Mouse (Mus musculus): ENCODE measurements around the gene Bfsp2. TPM values are rescaled to one million over a fixed set of nuclear protein-coding genes. Genes with fewer than 3 reads are reported as not detected.
"Not testable (repeated sequence)": the region's sequence is repeated elsewhere in the genome, so short reads cannot be mapped to it uniquely, and the experiment has no call there.

Bfsp2 gene
- total RNA-seq, 2 experiments from 2014 or later: 0.35 to 0.48 TPM

DNA sequence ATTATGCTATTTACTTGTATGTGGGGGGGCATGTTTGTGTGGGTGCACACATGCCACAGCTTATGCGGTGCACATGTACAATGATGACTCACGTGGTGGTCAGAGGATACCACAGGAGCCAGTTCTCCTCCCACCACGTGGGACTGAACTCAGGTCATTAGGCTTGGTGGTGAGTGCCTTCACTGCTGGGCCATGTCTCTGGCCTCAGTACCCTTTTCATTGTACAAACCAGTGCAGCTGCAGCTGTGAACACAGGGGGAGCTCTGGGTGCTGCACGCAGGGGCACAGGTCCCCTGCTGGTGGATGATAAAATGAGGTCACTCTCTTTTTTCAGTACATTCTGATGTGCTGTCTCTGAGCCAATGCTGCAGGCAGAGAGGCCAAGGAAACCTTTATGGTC, 46.1 kb downstream of the Bfsp2 start:
- intact Hi-C loops (cut with DNase I): no loop called here
- DNase-seq: peak; percentile 30 to 39

DNA sequence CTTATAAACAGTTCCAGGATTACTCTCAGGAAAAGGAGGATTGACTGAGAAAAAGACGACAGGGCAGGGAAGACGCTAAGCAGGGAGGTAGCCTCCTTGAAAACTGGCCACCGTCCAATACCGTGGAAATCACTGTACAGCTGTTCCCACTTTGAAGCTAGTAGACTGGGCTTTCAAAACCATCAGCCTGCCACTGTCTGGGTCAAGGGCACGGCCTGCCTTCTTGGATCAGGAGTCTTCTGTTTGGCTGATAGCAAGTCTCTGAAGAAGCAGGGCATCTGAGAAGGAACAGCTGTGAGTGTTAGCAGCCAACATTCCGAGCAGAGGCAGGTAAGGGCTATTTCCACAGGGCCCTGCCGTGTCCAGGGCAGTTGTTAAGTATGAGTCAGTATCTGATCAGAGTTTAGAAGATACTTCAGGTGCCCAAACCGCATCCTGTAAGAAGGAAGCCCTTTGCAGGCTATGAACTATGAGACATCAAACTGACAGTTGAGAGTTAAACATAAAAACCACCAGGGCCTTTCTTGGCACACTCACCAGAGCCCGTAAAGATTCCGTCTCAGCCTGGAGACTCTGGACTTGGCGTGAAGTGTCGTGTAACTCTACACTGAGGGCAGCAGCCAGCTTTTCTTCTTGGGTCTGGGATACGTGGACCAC, 48.0 kb downstream of the Bfsp2 start:
- intact Hi-C loops (cut with DNase I): no loop called here
- peak; percentile 30 to 40 for DNase-seq

GRCm38 (mm10) chr9:103431718-103432117, 48.5 kb downstream of the Bfsp2 start:
- intact Hi-C loops (cut with DNase I): no loop called here
- DNase-seq: no peak

DNA sequence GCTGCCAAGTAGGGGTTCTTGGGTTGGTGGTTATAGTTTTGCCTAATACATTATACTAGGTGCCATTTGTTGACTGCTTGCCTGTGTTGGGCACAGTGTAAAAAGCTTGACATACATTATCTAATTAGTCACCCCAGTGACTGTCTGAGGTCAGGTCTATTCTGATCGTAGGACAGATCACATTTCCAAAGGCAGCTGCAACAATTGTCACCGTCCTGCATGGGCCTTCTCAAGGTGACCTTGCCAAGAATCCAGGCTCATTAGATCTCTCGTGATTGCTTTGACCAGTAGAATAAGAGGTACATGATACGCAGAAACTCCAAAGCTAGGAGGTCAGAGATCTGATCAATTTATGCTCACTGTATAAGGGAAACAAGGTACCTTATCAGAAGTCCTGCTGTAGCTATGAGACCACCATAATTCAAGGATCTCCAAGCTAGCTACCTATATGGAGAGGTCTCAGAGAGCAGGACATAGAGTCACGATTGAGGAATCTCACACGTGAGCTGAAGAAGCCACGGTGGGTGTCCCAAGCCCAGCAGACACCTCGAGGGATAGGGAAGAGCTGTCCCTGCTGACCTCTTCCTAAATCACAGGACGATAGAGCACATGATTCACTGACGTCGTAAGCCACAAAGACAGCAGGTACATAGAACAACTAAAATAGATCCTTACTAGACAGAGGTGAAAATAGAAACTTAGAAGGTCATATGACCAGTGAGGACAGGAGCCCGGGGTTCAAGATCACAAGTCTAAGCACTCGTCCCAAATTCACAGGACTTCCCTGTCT, 49.6 kb downstream of the Bfsp2 start:
- intact Hi-C loops (cut with DNase I): no loop called here

GRCm38 (mm10) chr9:103426425-103426824, 53.8 kb downstream of the Bfsp2 start:
- DNase-seq: no peak

More for the DNA sequence above, 49.6 kb downstream of the Bfsp2 start:
- DNase-seq: no peak

DNA sequence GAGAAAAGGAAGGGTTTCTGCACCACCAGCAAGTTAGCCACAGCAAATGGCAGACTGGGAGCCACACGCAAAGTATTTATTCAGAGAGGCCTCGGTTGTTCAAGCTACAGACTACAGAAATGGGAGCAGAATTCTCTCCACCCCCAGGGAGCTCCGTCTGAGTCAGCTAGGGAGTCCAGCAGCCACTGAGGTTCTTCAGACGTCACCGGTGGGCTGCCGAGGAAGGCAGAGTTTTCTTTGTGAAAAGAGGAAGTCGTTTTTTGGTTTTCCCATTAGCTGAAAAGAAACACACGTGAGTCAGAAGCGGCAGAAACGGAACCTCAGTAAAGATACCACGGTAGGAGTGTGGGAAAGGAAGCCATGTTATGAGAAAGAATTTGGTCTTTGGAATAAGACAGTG, 55.4 kb downstream of the Bfsp2 start:
- DNase-seq: no peak
- intact Hi-C loops (cut with DNase I): no loop called here

More at GRCm38 (mm10) chr9:103426425-103426824, 53.8 kb downstream of the Bfsp2 start:
- intact Hi-C loops (cut with DNase I): no loop called here

- intact Hi-C loops (cut with DNase I): no loop called here
These were observed 56.3 kb downstream of the Bfsp2 start for GRCm38 (mm10) chr9:103423951-103424350.

DNA sequence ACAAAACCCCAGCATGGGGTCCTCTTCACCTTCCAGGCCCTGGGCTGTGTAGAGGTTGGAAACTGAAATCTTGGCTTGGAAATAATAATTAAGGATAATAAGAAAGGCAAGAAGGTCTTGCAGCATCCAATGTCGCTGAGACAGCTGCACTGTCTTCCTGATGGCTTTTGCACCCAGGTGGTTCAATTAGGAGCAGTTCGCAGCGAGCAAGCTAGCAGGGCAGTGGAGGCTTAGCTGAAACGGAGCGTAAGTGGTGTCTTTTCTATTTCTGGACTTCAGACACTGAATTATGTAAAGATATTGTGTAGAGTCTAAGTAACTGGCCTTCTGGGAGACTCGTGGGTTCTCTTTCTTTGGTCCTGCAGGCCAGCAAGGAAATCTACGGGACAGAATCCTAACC, 56.8 kb downstream of the Bfsp2 start:
- intact Hi-C loops (cut with DNase I): no loop called here

More at GRCm38 (mm10) chr9:103423951-103424350, 56.3 kb downstream of the Bfsp2 start:
- no peak for DNase-seq

DNA sequence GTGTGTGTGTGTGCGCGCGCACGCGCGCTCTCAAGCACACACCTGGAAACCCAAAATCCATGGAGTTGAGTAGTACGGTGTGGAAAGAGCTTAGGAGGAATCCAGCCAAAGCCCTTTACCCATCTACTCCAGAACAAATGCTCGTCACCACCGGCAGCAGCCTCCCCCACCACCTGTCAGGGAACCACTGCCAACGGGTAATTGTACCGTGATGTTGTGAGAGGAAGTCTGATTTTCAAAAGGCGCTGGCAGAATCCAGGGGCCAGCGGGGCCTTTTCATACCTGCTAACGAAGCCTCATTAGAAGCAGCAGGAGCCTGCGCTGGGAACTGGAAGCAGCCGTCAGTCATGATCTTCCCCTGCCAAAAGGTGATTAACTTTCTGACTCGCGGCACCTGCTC, 57.4 kb downstream of the Bfsp2 start:
- intact Hi-C loops (cut with DNase I): no loop called here
- DNase-seq: no peak

More for the DNA sequence above, 56.8 kb downstream of the Bfsp2 start:
- no peak for DNase-seq

- DNase-seq: no peak
- intact Hi-C loops (cut with DNase I): no loop called here
These were observed 59.4 kb downstream of the Bfsp2 start for GRCm38 (mm10) chr9:103420844-103421243.

DNA sequence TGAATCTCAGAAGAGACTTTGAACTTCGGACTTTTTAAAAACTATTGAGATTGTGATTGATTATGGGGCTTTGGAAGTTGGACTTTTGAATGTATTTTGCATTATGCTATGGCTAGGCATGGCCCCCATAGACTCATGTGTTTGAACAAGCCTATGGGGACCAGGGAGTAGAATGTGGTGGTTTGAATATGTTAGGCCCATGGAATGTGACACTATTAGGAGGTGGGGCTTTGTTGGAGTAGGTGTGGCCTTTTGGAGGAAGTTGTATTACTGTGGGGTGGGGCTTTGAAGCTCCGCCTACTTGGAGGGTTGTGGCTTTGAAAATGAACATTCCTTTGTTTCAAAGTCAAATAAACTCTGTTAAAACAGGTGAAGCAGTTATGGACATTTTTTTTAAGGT, 61.4 kb downstream of the Bfsp2 start:
- DNase-seq: no peak
- intact Hi-C loops (cut with DNase I): no loop called here

GRCm38 (mm10) chr9:103418267-103418666, 62.0 kb downstream of the Bfsp2 start:
- intact Hi-C loops (cut with DNase I); DNase-seq: not testable (repeated sequence)

DNA sequence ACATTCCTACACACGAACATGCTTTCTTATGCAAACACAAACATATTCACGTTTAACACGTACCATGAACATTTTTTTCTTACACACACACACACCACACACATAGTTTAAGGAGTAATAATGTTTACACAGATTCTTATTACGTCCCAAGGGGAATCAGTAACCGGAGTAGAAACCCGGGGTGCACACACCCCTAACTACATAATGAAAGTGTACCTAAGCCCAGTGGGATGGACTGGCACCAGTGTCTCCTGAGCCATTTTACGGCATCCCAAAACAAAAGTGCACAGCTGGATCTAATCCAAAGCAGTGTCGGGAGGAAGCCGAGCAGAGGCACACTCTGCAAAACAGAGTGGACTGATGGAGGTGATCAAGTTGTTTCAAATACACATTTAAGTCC, 66.8 kb downstream of the Bfsp2 start:
- no peak for DNase-seq
- intact Hi-C loops (cut with DNase I): no loop called here

DNA sequence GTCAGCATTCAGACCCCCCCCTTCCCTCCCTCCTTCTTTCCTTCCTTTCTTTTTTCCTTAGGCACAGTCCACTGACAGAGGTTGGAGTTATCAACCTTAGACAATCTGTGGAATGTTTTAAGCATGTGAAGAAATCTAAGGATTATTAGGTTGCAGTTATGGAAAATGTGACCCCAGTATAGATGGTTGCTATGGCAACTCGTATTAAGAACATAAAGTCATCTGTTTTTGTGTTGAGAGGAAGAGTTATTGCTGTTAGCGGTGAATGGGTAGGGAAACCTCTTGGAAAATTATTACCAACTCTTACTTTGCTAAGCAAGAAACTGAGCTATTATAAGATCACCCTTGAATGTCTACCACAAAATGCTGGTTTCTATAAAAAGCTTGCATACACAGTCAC, 71.1 kb downstream of the Bfsp2 start:
- no peak for DNase-seq
- intact Hi-C loops (cut with DNase I): no loop called here

DNA sequence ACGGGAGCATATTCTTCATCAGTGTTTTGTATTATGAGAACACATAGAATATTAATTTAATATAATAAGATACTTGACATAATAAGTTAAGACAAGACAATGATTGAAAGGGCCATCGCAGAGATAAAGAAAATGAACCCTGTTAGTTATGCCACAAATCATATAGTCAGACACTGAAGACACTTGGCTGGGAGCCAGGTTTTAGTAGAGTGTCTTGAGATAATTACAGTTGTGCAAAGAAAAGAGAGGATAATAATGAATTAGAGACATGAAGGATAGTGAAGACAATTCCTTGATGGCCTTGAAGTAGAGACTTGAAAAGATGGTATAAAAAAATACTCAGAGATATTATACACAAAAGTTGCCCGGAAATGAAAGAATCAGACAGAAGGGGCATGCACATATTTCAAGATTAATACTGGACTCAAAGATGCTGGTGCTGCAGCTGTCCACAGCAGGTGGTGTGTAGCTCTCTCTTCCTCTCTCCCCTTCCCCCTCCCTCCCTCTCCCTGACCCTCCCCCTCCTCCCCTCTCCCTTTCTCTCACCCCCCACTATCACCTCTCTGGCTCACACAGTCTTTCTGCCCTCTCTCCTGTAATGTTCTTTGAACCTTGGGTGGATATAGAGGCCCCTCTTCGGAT, 72.0 kb downstream of the Bfsp2 start:
- no peak for DNase-seq
- intact Hi-C loops (cut with DNase I): no loop called here

DNA sequence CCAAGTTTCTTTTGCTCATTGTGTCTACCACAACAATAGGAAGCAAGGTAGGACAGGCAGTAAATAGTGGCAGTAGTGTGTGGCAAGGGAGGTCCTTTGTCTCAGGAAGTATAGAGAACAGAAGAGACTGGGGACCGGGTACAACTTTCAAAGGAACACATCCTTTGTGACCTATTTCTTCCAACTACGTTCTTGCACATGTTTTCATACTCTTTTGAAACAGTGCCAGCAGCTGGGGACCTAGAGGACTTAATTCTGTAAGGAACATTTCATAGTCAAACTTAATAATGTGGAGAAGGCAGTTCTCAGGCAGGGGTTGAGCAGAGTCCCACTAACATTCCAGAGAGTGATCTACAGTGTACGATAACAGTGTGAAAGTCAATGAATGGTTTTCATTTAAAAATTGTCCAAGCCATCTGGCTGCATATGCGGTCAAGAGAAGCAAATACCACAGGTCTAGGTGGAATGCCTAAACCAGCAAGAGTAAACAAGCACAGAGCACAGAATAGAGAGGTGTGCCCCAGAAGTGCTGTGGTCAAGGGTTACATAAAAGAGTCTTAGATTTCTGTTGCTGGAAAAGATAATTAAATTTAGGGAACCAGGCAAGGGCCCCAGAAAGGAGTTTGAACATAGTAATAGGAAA, 76.8 kb downstream of the Bfsp2 start:
- intact Hi-C loops (cut with DNase I): no loop called here
- DNase-seq: no peak

- intact Hi-C loops (cut with DNase I): no loop called here
- DNase-seq: peak; percentile 31 to 53
These were observed 81.6 kb downstream of the Bfsp2 start for GRCm38 (mm10) chr9:103398509-103399157.

DNA sequence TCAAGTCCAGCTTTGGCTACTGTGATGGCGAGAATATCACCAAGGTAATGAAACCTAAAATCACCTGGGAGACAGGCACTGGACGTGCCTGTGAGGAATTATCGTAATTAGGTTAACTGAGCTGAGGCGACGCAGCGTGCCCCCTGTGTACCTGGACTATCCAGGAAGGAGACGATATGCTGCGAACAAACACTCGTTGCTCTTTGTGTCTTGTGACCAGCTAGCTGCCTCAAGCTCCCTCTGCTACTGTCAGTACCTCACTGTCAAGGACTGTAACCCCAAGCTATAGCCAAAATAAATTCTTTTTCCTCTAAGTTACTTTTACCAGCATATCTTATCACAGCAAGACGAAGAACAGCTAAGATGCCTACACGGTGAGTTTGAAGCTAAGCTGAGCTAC, 87.0 kb downstream of the Bfsp2 start:
- intact Hi-C loops (cut with DNase I): no loop called here
- no peak for DNase-seq

- intact Hi-C loops (cut with DNase I): no loop called here
- no peak for DNase-seq
These were observed 88.3 kb downstream of the Bfsp2 start for GRCm38 (mm10) chr9:103391796-103392372.

- intact Hi-C loops (cut with DNase I): no loop called here
- no peak for DNase-seq
These were observed 91.0 kb downstream of the Bfsp2 start for GRCm38 (mm10) chr9:103389261-103389660.

Data from heart, postnatal 10 days (tissue).